Mouse (Mus musculus): ENCODE measurements around the gene Poc1a.

- TF ChIP-seq CTCF (IDR thresholded peaks at IDR 0.05; ENCODE audit: control insufficient read depth, insufficient read depth, insufficient replicate concordance, low read depth, low read length) (no peak), POLR2A (IDR thresholded peaks at IDR 0.05; ENCODE audit: control insufficient read depth, low read depth, low read length) (no peak)
Observed at GRCm38 (mm10) chr9:106273276-106273675, 7.6 kb upstream of the Poc1a start.
